Mouse (Mus musculus): ENCODE measurements around the gene Tbc1d30.
A peak's percentile ranks its signal among the peaks of the same experiment; 100 is the strongest.

Tbc1d30 gene

DNA sequence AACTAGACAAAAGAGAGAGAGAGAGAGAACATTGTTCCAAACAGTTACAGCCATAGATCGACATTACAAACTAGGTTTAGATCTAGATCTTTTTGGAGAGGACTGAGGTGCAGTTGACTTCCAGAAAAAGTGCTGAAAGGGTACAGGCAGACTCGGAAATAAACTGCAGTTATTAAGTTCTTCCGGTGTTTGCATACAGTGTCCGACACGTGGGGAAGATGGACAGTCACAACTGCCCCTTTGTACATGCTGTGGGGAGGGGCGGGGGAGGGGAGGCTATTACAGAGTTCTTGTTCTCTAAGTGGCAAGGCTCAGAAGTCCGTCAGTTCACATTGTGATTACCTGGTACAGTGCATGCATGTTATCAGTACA, 86.9 kb downstream of the Tbc1d30 start:
- DNase-seq (ENCODE audit: low spot score in 2 of 2), result no peak

DNA sequence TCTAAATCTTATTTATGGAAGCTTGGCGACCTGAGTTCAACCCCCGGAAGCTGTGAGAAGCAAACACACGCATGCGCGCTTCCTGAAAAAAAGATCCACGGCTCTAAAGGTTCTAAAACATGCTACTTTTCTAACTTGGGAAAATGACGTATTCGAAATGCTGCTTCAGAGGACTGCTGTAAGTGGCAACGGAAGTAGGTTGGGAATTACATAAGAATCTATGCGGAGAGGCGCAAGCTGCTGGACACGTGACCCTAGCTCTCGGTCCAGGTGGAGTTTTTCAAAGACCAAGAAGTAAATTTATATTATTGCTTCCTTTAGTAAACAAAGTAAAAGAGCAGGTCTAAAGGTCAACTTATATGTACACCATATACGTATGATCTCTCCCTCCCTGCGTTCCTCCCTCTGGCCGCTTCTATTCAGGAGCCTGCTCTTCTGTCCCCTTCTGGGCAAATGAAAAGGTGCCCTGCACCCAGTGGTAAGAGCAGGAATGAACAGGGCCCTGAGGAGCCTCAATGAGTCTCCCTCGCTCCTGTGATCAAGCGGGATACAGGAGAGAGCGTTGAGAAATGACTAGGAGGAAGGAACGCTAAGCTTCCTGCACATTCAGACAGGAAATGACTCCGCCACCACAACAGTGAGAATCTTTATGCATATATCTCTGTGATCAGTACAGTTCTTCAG, 87.4 kb downstream of the Tbc1d30 start:
- DNase-seq (ENCODE audit: low spot score in 2 of 2), result no peak

- no peak for DNase-seq (ENCODE audit: low spot score in 2 of 2)
These were observed 88.9 kb downstream of the Tbc1d30 start for GRCm38 (mm10) chr10:121262206-121262605.

DNA sequence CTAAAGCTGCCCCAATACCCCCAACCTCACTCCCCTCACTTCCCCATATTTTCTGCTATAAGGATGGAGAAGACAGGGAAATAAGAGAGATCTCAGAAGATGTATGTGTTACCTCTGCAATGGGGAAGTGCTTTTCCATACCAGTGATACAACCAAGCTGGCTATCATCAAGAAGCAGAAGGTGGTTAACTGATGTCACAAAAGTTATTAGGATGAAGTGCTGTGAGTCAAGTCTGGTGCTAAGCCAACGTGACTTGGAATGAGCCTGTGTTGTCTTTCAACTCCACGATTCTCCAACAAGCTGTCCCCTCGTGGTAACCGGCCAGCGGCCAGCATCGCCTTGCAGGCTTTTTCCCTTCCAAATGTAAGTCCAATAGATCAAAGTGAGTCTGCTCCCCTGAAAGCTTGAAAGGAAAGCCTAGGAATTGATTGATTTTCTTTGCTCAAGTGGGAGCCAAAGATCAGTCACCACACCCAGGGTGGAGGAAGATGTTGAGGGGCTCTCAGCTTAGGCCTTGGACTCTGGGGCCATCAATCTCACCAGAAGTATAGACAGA, 90.0 kb downstream of the Tbc1d30 start:
- DNase-seq (ENCODE audit: low spot score in 2 of 2), result no peak

DNA sequence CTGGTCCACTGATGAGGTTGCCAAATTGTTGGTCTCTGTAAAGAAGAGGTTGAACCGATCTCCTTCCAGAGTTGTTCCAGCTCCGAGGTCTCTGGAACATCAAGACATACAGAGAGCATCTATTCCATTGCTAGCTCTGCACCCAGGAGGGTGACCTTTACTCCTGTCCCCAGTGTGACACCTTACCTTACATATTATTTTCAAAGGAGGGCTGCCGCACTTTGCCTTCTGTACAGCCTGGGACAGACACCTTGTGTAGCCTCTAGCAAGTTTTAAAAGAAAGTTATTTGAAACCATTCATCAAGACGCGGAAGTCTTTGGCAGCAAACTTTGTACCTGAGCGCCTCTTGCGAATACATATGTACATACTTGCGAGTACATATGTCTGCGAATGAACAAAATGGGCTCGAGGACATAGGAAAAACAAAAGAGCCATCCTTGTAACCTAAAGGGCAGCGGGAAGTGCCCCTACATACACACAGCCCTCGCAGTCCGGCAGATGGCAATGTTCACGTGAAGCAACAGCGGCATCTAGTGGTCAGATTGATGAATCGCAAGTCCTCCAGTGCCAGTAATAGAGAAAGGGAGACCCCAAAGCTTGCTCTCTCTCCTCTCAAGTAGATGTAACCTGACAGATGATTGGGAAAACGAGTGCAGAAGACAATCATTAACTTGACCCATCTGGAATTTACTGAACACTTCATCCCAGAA, 94.8 kb downstream of the Tbc1d30 start:
- DNase-seq (ENCODE audit: low spot score in 2 of 2), result peak in 1 of 2 experiments; percentile 55

DNA sequence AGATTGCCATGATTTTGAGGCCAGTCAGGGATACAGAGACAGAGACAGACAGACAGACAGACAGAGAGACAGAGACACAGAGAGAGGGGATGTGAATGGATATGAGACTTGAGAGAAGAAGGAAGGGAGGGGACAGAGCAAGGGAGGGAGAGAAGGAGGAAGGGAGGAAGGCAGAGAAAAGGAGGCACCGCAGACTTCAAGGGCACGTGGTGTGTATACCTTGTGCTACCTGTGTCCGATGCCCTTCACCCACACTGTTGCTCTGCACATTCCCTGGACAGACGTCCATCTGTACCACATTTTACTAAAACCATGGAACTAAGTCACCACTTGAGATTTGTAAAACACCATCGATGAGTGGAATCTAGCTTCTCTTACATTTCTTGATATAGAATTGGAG, 95.6 kb downstream of the Tbc1d30 start:
- no peak for DNase-seq (ENCODE audit: low spot score in 2 of 2)

- no peak for DNase-seq (ENCODE audit: low spot score in 2 of 2)
These were observed 96.7 kb downstream of the Tbc1d30 start for GRCm38 (mm10) chr10:121254343-121254742.

GRCm38 (mm10) chr10:121252781-121253180, 98.3 kb downstream of the Tbc1d30 start:
- no peak for DNase-seq (ENCODE audit: low spot score in 2 of 2)

DNA sequence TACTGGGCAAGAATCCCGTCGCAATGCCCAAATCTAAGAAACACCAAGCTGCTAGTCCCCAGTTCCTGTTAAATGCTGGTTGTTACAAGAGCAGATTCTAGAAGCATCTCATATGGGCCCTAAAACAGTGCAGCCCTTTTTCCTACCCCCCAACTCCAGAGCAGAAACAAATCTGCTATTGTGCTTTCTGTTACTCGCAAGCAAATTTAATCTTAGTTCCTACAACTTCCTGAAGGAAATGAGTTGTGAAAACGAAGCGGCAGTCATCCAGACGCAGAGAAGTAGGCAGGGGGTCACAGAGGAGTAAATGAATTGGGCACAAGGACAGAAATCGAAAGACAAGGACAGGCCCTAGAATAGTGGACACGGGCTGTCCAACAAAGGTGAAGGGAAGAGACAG, 99.9 kb downstream of the Tbc1d30 start:
- no peak for DNase-seq (ENCODE audit: low spot score in 2 of 2)

- DNase-seq (ENCODE audit: low spot score in 2 of 2), result no peak
These were observed 101.3 kb downstream of the Tbc1d30 start for GRCm38 (mm10) chr10:121249820-121250219.

DNA sequence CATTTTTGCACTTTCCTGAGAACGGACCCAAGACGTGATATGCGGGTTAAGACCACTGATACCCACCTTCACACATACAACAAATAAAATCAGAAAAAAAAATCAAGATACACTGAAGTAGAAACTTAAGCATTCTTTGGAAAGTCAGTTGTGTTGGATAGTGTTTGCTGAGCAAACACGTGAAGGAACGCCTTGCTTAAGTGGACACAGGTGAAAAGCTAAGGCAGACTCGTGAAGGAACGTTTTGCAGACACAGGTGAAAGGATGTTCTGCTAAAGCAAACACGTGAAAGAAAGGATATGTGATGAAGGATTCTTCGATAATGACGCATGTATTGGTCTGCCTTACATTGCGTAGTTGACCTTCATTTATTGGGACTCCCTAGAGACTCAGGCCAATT, 103.5 kb downstream of the Tbc1d30 start:
- DNase-seq (ENCODE audit: low spot score in 2 of 2), result no peak

GRCm38 (mm10) chr10:121246971-121247370, 104.1 kb downstream of the Tbc1d30 start:
- DNase-seq (ENCODE audit: low spot score in 2 of 2), result no peak

DNA sequence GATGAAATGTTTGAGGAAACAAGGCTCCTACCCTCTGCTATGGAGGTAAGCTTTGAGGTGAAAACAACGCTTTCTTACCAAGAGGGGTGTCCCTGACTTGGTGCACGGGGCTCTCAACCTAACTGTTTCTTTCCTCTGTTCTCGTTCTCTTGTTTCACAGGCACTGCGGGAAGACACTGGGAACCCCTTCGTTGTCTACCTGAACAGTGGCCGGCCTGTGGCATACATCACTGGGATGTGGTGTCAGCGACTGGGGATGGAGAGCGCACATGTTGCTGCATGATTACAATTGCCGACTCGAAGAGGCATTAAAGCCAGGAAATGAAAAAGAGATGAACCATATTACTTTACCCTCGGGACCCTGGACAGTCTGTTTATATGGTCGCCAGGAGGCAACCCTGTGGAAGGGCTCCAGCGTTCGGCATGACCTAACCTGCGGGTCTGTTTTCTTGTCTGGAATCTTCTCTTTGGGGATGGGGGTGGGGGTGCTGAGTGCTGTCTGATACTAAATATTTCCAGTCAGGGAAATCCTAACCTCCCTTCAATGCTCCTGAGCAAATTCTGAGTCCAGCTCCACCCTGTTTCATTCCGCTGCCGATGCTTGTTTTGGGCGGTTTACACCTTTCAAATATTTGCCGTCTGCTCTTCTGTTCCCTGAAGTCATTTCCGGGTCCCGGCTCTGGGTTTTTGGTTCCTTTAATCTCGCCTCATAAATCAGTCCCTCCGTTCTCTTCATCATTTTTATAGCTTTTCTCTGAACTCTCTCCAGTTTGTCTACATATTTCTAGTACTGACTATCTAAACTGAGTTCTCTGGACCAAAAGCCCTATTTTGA, 107.5 kb downstream of the Tbc1d30 start:
- DNase-seq (ENCODE audit: low spot score in 2 of 2), result no peak

- DNase-seq (ENCODE audit: low spot score in 2 of 2), result no peak
These were observed 108.5 kb downstream of the Tbc1d30 start for GRCm38 (mm10) chr10:121242596-121242995.

GRCm38 (mm10) chr10:121239065-121239464, 112.0 kb downstream of the Tbc1d30 start:
- DNase-seq (ENCODE audit: low spot score in 2 of 2), result no peak

DNA sequence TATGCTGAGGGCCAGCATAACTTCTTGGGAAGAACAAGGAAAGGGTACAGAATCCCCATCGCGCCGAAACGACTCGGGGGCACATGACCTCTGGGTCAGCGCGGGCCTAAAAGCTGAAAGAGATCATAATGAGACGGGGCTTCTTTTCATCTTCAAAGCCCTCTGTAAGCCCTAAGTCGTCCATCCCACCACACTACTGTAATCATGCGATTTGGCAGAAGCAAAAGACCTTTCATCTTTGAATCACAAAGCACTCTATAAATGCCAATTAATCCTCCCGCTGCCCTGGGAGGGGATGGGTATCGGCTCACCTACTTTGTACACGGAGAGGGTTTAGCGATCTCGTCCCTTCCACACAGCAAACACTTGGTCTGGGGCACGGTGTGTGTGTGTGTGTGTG, 112.5 kb downstream of the Tbc1d30 start:
- DNase-seq (ENCODE audit: low spot score in 2 of 2), result no peak

- DNase-seq (ENCODE audit: low spot score in 2 of 2), result no peak
These were observed 113.7 kb downstream of the Tbc1d30 start for GRCm38 (mm10) chr10:121237377-121237776.

GRCm38 (mm10) chr10:121235167-121235824, 115.8 kb downstream of the Tbc1d30 start:
- no peak for DNase-seq (ENCODE audit: low spot score in 2 of 2)

DNA sequence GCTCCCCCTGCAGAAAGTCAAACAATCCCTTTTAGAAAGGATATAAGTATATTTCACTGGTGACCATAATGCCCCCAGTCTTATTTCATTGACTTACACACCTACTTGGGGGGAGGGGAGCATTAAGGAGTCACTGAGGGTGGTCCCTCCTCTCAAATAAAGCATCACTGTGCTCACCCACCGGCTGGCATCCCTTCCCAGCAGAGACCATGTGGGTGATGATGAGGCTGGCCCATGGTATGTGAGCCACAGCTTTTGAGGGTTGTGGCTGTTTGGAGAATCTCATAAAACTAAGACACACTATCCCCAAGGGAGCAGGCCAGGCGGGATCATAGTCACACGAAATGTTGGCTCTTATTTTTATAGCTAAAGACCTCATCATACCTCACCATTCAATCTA, 116.6 kb downstream of the Tbc1d30 start:
- no peak for DNase-seq (ENCODE audit: low spot score in 2 of 2)

DNA sequence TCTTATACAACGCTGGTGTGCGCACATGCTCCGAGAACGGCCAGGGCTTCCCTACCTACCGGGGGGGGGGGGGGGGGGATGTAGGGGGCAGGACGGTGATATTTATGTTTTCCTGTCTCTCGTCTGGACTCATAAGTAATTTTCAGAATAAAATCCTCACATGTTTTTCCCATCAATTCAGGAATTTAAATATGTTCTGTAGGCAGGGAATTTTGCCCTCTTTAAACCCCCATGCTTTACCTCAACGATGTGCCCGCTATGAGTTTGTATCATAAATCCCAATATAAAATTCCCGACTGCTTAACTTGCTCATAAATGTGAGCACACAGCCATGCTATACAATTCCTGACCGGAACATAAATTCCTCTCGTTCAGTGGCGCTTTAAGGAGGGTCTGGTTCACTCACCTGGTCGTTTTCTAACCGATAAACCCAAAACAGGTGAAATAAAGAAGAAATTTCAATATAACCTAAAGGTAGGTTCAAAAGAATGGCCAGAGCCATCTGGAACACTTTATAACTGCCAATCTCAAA, 122.6 kb downstream of the Tbc1d30 start:
- DNase-seq (ENCODE audit: low spot score in 2 of 2), result no peak

DNA sequence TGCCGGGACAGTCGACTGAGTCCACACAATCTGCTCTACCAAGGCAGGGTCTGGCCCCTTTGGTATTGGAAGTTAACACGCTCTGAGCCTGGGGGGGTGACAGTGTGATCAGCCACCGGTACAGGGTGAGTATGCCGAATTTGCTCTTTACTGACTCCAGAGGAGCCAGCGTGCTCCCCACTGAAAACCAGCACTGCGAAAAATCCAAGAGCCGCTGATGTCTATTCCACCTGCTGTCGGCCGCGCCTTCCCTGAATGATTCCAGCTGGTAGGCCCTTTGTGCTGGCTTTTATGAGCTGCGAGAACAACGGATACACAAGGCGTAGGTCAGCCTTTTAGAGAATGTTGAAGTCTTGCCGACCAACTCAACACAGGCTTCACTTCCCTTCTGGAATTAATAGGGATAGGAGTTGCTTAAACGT, 123.1 kb downstream of the Tbc1d30 start:
- DNase-seq (ENCODE audit: low spot score in 2 of 2), result no peak

GRCm38 (mm10) chr10:121227403-121227802, 123.7 kb downstream of the Tbc1d30 start:
- DNase-seq (ENCODE audit: low spot score in 2 of 2), result no peak
